Mouse (Mus musculus): Measurements from ENCODE around the gene Ccdc81. TPM values are rescaled to one million over a fixed set of nuclear protein-coding genes. Genes with fewer than 3 reads are reported as not detected.

Ccdc81 gene
- total RNA-seq (2021), result not detected

DNA sequence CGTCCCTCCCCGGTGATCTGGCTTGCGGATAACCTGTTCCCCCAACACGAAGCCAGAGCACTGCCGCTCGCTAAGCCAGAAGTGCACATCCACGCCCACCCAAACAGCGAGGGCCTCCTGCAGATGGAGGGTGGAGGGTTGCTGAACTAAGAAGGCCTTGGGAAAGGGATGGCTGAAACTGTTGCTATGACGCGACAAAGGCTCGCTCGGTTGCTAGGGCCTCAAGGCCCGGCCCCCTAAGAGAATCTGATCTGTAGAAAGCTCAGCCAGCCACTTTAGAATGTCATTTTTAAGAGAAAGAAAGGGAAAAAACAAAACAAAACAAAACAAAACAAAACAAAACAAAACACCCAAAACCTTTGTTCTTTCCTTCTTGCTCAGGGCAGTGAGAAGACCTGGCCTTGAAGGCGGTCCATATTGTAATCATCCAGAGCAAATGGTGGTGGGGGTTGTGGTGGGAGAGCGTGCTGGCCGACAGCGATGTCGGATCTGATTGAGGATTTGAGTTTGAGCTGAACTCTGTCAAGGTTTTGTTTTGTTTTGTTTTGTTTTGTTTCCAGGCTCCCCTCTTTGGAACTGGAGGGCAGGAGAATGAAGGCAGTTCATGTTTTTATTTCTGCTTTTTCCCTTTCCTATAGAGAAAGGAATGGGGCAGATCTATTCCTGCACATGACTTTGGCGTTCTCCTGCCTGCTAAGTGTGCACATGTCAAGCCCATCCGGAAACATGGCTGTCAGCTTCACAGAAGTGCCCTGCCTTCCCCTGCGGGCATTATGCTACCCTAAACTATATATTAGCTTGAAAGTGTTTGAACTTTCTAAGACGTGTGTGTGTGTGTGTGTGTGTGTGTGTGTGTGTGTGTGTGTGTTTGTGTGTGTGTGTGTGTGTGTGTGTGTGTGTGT lies at the start of gene Ccdc81:
TSS of gene Ccdc81 (minus strand) at position 188 of the 902 bp plus-strand sequence.
- DNase-seq, result peak in 1 of 2 experiments; percentile 8
- intact Hi-C loops (cut with DNase I), result no loop called here

DNA sequence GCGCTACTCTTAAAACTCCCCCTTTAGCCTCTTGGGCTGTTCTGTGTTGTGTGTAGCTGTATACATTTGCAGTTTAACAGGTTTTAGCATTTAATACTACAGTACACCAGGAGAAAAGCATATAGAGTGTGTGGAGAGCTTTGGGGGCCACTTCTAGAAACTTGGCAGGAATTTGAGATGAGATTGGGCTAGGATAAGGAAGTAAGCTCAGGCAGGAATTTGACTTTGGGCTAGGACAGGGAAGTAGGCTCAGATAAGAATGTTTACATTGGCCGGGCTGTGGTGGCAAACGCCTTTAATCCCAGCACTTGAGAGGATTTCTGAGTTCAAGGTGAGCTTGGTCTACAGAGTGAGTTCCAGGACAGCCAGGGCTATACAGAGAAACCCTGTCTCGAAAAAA lies 46.0 kb upstream of the Ccdc81 start:
- no peak for DNase-seq
- intact Hi-C loops (cut with DNase I), result no loop called here

DNA sequence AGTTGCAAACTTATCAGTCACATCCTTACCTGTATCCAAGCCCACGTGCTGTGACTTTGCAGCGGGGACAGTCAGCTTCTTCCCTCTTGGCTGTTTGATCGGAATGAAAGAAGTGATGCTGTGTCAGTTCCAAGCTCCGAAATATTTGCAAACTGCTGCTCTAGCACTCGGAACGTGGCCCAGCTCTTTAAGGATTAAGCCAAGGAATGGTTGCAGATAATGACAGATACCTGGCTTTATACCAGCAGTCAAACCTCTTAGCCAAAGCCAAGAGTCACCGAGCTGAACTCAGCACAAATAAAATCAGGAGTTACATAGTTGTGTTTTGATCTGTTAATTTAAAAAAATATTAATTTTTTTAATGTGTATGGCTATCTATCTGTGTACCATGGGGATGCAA lies 44.6 kb upstream of the Ccdc81 start:
- intact Hi-C loops (cut with DNase I), result no loop called here
- DNase-seq, result peak; percentile 39

DNA sequence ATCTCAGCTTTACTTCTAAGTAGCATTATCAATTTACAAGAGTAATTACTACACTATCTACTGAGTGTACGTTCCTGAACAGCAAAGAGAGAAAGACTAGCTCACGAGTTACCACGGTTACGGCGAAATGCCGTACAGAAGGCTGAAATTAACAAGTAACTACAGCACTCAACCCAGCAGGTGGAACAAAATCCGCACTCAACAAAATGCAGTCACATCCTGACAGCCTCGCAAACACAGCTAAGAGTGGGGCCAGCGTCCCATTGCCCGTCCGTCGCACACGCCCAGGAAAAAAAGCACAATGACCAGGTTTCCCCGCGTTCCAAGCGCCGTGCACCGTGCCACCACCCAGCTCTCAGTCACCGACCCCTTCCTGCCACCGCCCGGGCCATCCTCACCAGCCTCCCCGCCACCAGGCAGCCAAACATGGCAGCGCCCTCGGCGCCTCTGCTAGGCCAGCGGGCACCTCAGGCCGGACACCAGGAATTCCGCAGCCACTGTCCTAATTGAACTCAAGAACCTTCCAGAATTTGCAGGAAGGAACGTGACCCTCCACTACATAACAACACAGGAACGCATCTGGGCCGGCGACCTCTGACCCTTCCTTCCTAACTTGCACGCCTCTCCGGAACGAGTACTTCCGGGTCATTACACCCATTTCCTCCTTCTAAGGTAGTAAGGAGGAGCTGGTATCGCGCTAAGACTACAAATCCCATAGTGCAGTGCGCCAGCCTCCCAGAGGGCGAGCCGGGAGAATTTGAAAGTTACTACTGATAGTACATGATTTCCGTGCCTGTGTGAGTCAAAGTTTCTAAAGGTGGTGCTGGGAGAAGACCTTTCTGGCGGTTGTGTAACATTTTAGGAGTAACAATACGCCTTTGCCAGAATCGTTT lies 37.4 kb upstream of the Ccdc81 start, which contains the start of gene Hikeshi:
TSS of gene Hikeshi (minus strand) at position 634 of the 893 bp plus-strand sequence.
- DNase-seq, result peak; percentile 96 to 98
- intact Hi-C loops (cut with DNase I), result loop anchor here (5.0 kb wide), 1 partner anchor 36 kb away; no protein-coding TSS in a partner anchor

DNA sequence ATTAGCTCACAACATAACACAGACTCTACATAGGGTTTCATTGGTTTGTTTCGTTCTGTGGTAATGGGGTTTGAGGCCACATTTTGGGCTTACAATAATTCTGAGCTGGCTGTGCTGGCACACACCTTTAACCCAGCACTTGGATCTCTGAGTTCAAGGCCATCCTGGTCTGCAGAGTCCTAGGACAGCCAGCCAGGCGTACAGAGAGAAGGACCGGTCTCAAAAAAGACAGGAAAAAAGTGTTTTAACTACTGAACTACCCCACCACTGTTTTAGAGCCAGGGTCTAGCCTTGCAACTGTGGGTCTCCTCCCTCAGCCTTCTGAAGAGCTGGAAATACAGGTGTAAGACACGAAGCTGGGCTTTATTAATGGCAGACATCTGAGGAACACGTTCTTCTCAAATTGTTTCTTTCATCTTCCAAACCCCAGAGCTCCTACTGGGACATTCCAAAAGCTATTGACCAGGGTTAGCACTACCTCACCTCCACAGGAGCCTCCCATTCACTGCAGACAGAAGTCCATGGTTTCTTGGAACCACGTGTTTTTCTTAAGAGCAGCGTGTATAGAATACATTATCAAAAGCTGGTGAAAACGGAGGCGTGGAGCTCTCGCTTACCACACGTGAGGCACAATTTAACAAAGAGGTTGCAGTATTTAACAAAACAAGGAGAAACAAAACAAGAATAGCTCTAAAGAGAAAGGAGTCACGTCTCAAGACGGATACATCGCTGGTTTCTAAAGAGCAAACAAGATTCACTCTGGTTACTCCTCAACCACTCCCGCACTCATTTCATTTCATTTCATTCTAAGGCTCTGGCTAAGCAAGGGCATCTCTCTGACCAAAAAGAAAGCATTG lies 36.3 kb upstream of the Ccdc81 start:
- intact Hi-C loops (cut with DNase I), result loop anchor here (5.0 kb wide), 1 partner anchor 38 kb away; no protein-coding TSS in a partner anchor
- DNase-seq, result no peak

DNA sequence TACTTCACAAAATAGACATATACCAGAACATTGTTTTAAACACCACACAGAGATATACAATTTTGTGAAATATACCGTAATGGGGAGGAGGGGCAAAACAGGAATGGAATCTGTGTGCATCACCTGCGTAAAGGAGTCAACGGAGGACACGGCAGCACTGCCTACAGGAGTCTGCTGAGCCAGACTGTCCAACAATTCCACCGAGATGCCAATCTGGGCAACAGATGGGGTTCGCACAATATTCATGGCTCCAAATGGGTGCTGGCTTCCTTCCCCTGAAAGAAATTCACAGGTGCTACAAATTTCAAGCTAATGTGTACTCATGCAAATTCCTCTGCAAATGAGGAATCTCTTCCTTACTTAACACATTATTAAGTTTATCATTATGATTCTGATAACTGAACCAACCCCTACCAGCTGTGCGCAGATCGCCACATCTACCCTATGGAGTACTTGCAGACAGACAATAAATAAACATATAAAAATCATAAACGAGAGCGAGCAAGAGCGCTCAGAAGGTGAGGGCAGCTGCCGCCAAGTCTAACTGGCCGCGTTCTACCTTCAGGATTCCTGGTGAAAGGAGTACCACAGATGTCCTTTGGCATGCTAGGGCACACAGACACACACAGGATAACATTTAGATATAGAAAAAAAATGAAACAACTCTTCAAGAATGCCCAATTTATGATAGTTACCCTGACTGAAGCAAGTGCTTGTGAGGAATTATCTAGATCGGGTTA lies 20.2 kb upstream of the Ccdc81 start:
- no peak for DNase-seq
- intact Hi-C loops (cut with DNase I), result no loop called here

DNA sequence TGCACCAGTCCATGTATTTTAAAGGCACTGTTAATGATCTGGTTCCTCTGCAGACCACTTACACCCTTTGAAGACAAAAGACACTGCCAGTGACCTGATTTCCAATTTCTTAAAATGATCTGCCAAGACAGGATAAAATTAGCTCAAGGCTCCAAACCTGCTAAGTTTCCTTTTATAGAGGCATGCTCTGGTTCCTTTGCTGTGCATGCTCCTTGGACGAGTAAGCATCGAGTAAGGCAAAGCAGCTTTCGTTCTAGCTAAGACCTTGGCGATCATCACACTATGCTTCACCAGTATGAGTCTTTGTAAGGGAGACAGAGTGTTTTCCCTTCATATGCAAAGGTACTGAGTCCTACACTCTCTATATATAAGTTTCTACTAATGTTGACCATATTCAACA lies 14.3 kb upstream of the Ccdc81 start:
- intact Hi-C loops (cut with DNase I), result no loop called here
- DNase-seq, result no peak

DNA sequence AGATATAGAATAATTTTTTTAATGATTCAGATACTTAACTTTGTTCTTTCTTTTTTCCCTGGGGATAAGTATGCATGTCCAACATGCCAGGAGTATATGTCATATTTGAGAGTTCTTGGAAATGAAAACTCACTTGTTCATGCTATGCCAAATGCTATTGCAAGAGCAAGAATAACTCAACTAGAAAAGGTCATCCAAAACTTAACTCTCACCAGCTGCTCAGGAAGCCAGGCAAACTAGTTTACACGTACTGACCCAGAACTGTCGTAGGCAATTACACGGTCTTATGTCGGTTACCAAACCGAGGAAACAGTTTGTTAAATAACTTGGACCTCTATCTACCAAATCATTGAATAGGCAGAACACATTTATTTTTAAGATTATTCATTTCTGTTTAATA lies 13.3 kb upstream of the Ccdc81 start:
- intact Hi-C loops (cut with DNase I), result no loop called here
- no peak for DNase-seq

DNA sequence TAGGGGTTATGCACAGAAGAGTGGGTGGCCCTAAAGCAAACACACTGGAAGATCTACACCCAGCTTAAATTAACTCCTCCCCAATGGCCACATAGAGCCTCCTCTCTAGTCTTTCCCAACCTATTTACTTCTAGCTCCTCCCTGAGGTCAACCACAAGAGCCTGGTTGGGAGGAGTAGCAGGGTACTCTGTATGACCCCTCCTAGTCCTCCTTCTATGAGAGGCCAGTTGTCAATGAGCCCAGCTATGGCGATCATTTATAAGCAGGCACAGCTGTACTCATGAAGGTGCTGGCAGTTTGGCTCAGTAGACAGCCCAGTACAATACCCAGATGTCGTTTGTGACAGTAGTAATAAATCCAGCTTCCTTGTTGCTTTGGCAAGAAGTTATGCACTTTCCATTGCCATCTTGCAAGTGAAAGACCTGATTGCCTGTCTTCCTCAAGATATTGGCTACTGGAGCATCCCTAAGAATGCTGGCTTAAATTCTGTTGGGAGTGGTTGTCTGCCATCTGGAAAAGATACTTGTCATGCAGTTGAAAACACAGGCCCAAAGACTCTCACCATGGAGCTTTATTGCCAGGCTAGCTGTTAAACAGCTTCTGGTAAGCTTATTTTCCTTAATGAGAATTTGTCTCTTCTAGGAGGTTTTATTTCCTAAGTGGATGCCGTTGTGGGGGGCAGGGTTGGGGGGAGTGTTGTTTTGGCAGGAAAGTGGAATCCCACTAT lies 10.2 kb upstream of the Ccdc81 start:
- peak in 1 of 2 experiments; percentile 6 for DNase-seq
- intact Hi-C loops (cut with DNase I), result no loop called here

DNA sequence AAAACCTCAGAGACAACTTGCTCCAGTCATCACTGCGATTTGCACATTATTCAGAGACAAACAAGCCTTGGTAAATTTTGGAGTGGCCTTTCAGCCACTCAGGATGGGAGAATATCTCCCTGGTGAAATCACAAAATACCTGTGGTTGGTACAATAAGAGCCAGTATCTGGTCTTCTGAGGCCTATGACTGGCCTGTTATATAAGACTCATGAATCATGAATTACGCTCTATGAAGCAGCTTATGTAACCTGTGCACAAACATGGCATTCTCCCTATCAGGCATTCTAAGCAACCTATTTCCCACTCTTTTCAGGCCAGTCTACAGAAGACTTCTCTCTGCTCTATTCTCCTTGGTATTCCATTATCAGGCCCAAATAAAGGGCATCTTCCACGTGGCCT lies 8.9 kb upstream of the Ccdc81 start:
- no peak for DNase-seq
- intact Hi-C loops (cut with DNase I), result no loop called here

DNA sequence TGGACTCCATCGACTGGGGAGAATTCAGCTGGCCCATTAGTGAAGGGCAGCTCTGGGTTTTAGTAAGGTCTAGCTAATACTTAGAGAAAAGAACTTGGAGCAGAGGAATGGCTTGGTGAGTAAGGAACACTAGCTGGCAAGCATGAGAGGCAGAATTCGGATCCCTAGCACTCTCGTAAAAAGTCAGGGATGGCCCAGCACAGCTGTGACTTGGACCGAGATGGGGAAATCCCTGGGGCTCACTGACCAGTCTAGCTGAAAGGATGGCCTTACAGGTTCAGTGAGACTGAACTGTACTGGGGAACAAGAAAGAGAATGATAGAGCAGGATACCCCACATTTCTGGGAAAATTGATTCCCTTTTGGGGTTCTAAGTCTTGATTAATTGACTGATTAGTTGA lies 6.3 kb upstream of the Ccdc81 start:
- intact Hi-C loops (cut with DNase I), result loop anchor here (1.0 kb wide), 1 partner anchor 409 kb away; no protein-coding TSS in a partner anchor
- DNase-seq, result peak in 1 of 2 experiments; percentile 5

DNA sequence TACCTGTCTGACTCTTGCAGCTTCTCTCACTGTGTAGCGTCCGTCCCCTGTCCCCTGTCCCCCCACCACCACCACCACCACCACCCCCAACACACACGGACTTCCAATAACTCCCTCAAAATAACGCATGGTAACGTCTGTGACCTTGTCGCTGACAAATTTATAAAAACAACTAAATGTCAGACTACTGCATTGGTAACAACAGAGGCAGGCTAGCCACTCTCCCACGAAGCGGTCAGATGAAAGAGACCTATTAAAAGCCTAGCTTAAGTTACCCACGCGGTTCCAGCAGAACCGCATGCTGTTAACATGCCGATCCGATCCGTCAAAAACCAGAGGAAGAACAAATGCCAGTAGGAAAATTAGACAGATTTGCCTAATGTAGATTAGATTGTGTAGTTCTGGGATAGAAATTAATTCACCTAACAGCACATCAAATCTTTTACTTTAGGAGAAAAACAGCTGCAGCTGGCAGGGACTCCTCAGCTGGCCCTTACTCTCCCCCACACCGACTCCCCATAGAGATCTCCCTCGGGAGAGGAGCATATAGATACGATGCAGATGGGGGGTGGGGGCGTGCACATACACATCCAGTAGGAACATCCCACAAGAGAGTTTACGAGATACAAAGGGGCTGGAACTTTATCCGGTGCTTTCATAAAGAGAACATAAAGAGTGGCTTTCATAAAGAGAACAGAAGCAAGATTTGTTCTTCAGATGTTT lies 5.6 kb upstream of the Ccdc81 start:
- intact Hi-C loops (cut with DNase I), result loop anchor here (1.0 kb wide), 1 partner anchor 409 kb away; no protein-coding TSS in a partner anchor
- no peak for DNase-seq

DNA sequence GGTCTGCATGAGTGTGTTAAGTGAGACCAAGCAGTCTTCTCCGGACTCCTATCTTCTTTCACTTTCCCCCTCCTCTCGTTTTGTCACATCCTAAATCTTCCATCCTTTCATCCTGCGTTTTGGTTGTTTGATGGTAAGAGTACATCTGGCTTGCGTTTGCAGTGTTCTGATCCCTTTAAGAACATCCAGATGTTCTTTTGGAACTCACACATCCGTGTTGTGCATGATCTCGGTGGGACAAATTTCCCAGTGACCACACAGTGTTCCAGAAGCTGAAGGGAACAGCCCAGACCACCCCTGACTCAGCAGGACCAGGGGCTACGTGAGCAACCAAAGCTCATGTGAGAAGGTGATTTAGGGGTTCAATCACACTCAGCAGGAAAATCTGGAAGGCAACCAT lies 5.0 kb upstream of the Ccdc81 start:
- intact Hi-C loops (cut with DNase I), result no loop called here
- DNase-seq, result peak in 1 of 2 experiments; percentile 5

DNA sequence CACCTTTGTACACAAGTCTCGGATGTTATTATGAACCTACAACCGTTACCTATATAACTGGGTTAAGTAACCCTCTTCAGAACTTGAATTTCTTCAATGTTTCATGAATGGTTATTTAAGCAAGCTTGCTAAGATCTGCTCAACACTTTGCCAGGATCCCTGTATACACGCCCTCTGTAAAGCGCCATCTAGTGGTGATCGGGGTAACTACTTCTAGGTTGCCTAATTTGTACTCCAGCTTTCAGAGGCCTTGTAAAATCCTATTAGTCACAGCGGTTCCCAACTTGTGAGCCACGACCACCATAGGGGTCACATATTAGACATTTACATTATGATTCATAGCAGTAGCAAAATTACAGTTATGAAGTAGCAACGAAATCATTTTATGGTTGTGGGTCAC lies 4.5 kb upstream of the Ccdc81 start:
- DNase-seq, result peak; percentile 79 to 89
- intact Hi-C loops (cut with DNase I), result no loop called here

DNA sequence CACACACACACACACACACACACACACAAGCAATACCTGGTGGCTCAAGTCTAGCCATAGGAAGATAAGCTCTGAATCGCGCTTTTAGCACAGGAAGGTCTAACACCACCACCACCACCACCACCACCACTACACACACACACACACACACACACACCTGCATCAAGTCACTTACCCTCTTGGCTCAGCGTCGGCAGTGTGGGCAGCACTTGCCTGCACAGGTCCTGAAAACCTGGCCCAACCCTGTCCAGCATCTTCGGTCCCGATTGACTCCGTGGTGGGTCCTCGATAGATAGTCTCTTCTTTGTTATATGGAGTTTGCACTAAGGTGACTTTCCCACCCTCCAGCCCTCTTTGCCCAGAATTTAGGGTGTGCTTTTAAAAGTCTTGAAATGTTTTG lies 422 bp downstream of the Ccdc81 start:
- intact Hi-C loops (cut with DNase I), result no loop called here
- no peak for DNase-seq

DNA sequence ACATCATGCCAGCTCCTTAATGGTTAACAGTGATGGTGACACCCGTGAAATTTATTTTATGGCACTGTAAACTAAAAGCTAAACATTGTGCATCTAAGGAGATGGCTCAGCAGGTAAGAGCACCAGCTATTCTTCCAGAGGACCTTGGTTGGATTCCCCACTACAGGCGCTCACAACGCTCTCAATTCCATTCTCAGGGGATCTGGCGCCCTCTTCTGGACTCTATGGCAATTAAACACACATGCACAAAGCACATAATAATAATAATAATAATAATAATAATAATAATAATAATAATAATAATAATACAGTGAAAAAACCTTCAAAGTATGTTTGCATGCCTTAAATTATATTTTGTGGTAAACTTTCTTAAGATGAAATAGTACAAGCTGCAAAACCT lies 11.6 kb downstream of the Ccdc81 start:
- DNase-seq, result peak in 1 of 2 experiments; percentile 35
- intact Hi-C loops (cut with DNase I), result no loop called here

DNA sequence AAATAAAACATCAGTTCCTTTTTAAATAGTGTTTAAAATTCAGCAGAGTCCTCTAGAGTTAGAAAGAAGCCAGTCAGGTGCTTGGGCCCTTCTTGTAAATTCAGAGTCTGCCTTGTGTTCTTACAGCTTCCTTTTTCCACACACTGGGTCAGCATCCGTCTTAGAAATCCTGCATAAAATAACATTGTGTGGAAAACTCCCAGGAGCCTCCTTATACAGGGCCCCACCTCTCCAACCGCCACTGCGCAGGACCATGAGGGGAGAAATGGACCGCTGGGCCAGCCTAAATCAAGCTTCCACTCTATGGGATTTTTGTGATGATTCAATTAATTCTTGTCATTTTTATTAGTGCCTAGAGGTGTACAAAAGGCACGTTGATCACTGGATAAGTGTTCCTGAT lies 12.0 kb downstream of the Ccdc81 start:
- intact Hi-C loops (cut with DNase I), result no loop called here
- no peak for DNase-seq

DNA sequence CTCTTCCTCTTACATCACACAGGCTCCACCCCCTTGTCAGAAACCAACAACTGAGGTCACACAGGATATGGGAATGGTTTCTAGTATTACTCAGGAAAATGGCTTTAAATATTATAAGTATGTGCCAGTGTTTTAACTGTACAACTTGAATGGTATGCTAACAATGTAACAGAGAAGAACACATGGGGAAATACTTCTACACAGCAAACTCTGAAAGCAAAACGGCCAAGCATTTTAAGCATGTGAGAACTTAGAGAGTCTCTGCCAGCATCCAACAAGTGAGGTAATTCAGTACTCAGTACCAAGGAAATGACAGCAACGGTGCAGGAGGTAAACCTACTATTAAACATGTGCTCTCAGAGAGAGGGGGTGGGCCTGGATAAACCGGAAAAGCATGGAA lies 18.9 kb downstream of the Ccdc81 start:
- DNase-seq, result no peak
- intact Hi-C loops (cut with DNase I), result no loop called here
